Mouse (Mus musculus): Measurements from ENCODE around the gene Olfr1555-ps1.
"Not testable (repeated sequence)": the region's sequence is repeated elsewhere in the genome, so short reads cannot be mapped to it uniquely, and the experiment has no call there.

Gene Olfr1555-ps1

DNA sequence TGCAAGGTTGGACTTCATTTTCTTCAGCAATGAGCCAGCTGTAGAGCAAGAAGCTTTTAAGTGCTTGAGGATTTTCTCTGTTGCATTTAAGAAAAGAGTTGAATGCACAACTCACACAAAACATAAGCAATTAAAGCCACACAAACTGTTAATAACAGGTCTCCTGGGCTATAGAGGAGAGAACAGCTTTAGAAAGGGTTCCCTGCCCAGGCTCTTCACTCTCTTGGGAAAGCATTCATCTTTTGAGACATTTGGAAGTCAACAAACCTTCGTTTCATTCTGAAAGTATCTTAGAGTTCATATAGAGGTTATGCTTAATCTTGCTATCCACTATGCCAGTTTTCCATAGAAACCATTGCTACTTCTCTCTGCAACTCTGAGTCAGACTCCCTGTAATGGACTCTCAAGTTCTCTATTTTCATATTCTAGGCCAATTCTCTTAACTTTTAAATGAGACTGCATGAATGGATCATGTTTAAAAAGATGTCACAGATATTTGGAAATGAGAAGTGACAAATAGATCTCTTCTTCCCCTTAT is at the start of gene Olfr1555-ps1:
Gene Olfr1555-ps1, minus strand, starts transcription at position 51 of the 538 bp plus-strand sequence.
- not testable (repeated sequence) for DNase-seq

DNA sequence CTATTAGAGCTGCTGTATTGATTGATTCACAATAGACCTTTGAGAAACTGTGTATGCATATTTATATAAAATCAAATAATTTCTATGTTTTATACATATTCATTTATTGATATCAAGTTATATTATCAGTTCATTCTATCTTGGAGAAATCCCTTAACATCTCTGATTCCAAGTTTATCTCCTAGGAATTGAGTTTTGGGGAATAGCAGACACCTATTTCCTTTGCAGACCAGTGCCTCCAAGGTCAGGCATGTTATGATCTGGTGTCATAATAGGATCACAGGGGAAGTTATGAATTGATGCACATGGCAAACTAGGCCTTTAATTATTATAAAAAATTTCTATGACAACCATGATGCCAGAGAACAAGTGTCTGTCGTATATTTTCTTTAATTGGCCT is 30.4 kb upstream of the Olfr1555-ps1 start, which contains the start of gene Olfr1431:
Gene Olfr1431, plus strand, starts transcription at position 301 of the 400 bp plus-strand sequence.
- DNase-seq = no peak

DNA sequence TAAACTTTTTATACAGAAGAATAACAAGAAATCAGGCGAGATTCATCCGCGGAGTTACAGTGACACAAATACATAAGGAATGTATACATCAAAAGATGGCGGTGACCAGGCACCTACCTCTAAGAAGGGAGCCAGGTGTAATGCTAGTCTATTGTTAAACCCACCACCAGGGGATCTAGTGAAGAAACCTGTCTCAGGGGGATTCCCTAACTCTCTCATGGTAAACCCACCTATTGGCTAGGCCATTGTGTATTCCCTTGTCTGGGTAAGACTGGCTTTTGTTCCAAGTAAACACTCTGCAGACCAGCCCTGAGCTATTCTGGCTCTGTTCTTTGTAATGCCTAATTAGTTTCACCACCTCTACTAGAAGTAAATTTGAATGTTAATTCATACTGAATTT is 29.2 kb upstream of the Olfr1555-ps1 start:
- DNase-seq = not testable (repeated sequence)

DNA sequence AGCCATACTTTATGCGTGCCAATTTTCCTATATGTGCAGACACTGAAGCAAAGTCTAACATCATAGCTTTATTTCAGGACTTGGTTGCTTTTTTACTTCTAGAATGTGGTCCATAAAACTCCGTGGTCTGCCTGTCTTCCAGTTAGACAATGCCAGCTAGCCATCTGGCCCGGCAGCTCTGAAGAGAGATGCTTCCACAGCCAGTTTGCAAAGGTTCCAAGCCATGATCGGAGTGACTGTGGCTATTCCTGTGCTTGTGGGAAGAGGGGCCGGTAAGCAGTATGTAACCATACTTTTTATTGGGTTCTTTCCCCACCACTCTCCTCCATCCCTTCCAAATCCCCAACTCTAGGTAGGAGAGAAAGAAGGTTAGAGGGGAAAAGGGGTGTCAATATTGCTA is 5.5 kb upstream of the Olfr1555-ps1 start:
- not testable (repeated sequence) for DNase-seq

DNA sequence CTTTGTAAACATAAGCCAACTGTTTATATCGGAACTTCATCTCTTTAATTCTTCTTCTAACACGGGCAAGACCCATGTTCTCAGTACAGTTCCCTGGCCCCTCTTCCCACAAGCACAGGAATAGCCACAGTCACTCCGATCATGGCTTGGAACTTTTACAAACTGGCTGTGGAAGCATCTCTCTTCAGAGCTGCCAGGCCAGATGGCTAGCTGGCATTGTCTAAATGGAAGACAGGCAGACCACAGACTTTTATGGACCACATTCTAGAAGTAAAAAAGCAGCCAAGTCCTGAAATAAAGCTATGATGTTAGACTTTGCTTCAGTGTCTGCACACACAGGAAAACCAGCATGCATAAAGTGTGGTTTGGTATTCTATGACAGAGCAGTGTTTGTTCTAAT is 24.5 kb downstream of the Olfr1555-ps1 start:
- DNase-seq = peak in 1 of 2 experiments; percentile 3

DNA sequence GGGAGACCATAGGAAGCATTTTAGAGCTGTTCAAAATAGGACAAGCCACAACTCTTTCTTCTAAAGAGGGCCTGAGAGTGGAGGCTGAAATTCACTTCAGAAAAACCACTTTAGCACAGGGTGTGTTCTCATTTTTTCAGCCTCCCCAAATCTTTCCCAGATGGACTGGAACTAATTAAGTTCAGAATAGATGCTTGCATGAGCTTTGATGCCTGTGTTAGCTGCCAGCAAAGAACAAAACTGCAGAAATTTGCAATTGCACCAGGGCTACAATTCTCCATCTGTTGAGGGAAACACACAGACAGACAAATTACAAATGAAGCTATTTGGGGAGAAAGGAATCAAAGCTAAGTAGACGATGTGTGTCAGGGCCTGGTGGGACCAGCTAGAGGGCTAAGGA is 26.6 kb downstream of the Olfr1555-ps1 start:
- DNase-seq = no peak

DNA sequence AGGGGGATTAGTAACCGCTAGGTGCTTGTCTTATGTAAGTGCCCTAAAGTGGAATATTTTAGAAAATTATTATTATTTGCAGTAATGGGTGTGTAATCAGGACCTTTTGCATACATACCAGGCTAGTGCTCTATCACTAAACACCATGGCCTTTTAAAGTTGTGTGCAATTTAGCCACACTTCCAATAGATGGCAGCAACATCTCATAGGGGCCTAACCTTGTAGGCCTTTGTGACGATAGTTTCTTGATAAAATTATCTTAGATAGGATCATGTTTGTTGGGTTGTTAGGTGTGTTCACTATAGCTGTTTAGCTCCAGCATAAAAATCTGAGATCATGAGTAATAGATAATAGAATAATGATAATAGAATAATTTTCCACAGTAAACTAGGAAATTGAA is 35.6 kb downstream of the Olfr1555-ps1 start:
- peak in 1 of 2 experiments; percentile 10 for DNase-seq

DNA sequence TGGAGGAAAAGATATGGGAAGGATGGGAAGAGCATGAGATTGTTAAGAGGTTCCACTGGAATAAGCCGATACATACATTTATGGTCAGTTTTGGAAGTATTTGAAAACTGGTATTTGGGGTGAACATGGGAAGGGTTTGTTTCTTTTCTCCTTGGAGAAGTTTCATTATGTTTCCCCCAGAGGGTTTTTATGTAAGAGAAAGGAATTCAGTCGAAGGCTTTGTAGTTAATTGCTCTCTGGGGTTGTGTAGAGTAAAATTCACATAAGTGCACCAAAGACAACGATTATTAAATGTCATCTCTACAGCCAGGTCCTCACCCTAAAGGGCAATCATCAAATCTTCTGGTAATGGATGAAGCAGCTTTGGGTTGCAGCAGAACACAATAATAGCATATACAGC is 46.8 kb downstream of the Olfr1555-ps1 start, which contains the start of gene Olfr76:
Gene Olfr76, minus strand, starts transcription at position 101 of the 400 bp plus-strand sequence.
- no peak for DNase-seq

DNA sequence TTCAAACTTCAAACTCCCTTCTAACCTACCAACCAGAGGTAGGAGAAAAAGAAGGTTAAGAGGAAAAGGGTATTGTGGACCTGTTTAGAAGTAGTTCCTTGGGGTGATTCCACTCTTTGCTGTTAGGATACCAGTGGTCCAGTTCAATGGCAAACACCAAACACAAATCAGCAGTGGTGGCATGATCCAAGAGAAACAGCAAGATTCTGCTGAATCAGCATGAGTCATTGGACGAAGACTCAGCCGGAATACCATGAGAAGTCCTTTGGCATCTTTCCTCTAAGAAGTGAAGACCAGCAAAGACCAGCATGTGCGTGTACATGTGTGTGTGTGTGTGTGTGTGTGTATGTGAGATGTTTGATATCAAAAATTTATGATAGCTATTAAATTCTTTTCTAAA is 53.4 kb downstream of the Olfr1555-ps1 start:
- DNase-seq = no peak

DNA sequence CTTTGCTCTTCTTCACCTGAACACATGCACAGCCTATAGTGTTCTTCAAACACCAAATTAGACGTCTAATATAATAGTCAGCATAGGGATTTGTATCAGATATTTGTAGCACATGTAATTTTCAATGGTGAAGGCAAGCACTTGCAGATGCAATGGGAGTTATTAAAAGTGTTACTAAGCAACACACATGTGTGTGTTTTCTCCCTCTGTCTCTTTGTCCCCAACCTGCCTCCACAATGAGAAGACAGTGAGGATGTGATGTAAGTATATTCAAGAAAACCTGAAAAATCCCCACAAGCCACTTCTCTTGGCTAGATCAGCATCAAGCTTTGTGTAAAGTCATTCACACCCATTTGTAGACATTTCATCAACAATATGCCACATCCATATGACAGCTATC is 54.1 kb downstream of the Olfr1555-ps1 start, which contains the start of gene Olfr1428:
Gene Olfr1428, minus strand, starts transcription at position 101 of the 400 bp plus-strand sequence.
- DNase-seq = no peak

All from cerebellum, postnatal 36 days (tissue).